Mouse (Mus musculus) lung, postnatal 0 days (tissue): ENCODE measurements at regions not wholly inside any gene's neighbourhood (a gene's known extent, or its start where the extent isn't known, plus 50 kb on each side); places are given as distances from the start of the nearest gene placed in this dataset.

Source experiments
- ATAC-seq: fragments of 200-750 bp; cut with Nextera tagmentation; 2 replicates; pipeline ENCODE4 v1.8.0; 2017; ENCODE audit warnings: moderate library complexity
- DNase-seq: peaks from one replicate; pipeline ENCODE4 v3.0.0-alpha.2; 2016; ENCODE audit warnings: low spot score
- H3K27ac ChIP-seq: fragments of 300-500 bp; sonication (generic); 2 replicates; pipeline ENCODE4 v1.5.1; 2014; ENCODE audit warnings: antibody characterized with exemption, mild to moderate bottlenecking, low read length, mixed read lengths
- H3K27me3 ChIP-seq: fragments of 300-500 bp; sonication (generic); replicated peaks from 2 replicates; pipeline ENCODE4 v1.6.1; 2014; ENCODE audit warnings: low read length, mixed read lengths; ENCODE audit not compliant: insufficient read depth
- H3K36me3 ChIP-seq: fragments of 300-500 bp; sonication (generic); 2 replicates; pipeline ENCODE4 v1.6.1; 2014; ENCODE audit warnings: low read length, mixed read lengths; ENCODE audit not compliant: insufficient read depth
- H3K4me1 ChIP-seq: fragments of 300-500 bp; sonication (generic); 2 replicates; pipeline ENCODE4 v1.6.1; 2014; ENCODE audit warnings: antibody characterized with exemption, low read depth, low read length, mixed read lengths; ENCODE audit not compliant: insufficient read depth
- H3K4me2 ChIP-seq: fragments of 300-500 bp; sonication (generic); replicated peaks from 2 replicates; pipeline ENCODE4 v1.6.1; 2014; ENCODE audit warnings: low read depth, mild to moderate bottlenecking, low read length, moderate library complexity, mixed read lengths
- H3K4me3 ChIP-seq: fragments of 300-500 bp; sonication (generic); 2 replicates; pipeline ENCODE4 v1.5.1; 2014; ENCODE audit warnings: low read depth, low read length
- H3K9ac ChIP-seq: fragments of 300-500 bp; sonication (generic); replicated peaks from 2 replicates; pipeline ENCODE4 v1.6.1; 2014; ENCODE audit warnings: low read depth, mild to moderate bottlenecking
- H3K9me3 ChIP-seq: fragments of 300-500 bp; sonication (generic); 2 replicates; pipeline ENCODE4 v1.6.1; 2016; ENCODE audit warnings: low read length, mixed read lengths
- CTCF ChIP-seq: IDR thresholded peaks from 2 replicates; pipeline ENCODE4 v1.5.1; 2016; ENCODE audit warnings: antibody characterized with exemption, mild to moderate bottlenecking
- EP300 ChIP-seq: IDR thresholded peaks from 2 replicates; pipeline ENCODE4 v1.6.1; 2016; ENCODE audit warnings: antibody characterized with exemption, mild to moderate bottlenecking, control low read depth
- WGBS: fragments of 180-500 bp; shearing (Covaris S2); extraction: QIAGEN DNeasy Blood & Tissue Kit; methylation state at CpG from one replicate; pipeline ENCODE4 v1.1.7; 2014; 5-methylcytosine and 5-hydroxymethylcytosine counted together

GRCm38 (mm10) chr3:148529893-148530292 is 460.5 kb downstream of the Adgrl2 start:
- H3K9me3 ChIP-seq = no peaks in the 10 kb centered on the region
- H3K36me3 ChIP-seq = no peaks in the 10 kb centered on the region
- H3K4me3 ChIP-seq = no peak overlapping the region
- no peak overlapping the region for H3K9ac ChIP-seq
- no peaks in the 10 kb centered on the region for H3K4me1 ChIP-seq
- no peak for DNase-seq
- WGBS = 83% methylated on average over 2 of the region's 2 CpGs
- H3K27ac ChIP-seq = no peak overlapping the region
- no peaks in the 10 kb centered on the region for H3K27me3 ChIP-seq
- no peak for ATAC-seq
- TF ChIP-seq CTCF (no peak), EP300 (no peak)
- H3K4me2 ChIP-seq = no peak overlapping the region

GRCm38 (mm10) chr3:148510381-148510780 is 480.0 kb downstream of the Adgrl2 start:
- DNase-seq (no peak), ATAC-seq (no peak)
- WGBS = 56% methylated on average over 5 of the region's 5 CpGs
- Histone ChIP-seq H3K4me3 (no peak overlapping the region), H3K4me1 (no peaks in the 10 kb centered on the region), H3K27me3 (no peaks in the 10 kb centered on the region), H3K9ac (no peak overlapping the region), H3K36me3 (no peaks in the 10 kb centered on the region), H3K4me2 (no peak overlapping the region), H3K9me3 (no peaks in the 10 kb centered on the region), H3K27ac (no peak overlapping the region)
- TF ChIP-seq EP300 (no peak), CTCF (no peak)

GRCm38 (mm10) chr3:148504928-148505327 is 485.4 kb downstream of the Adgrl2 start:
- TF ChIP-seq EP300 = no peak
- no peak for TF ChIP-seq CTCF
- Histone ChIP-seq H3K4me1 (no peaks in the 10 kb centered on the region), H3K4me2 (no peak overlapping the region), H3K9ac (no peak overlapping the region), H3K9me3 (no peaks in the 10 kb centered on the region), H3K27me3 (no peaks in the 10 kb centered on the region), H3K4me3 (no peak overlapping the region), H3K36me3 (no peaks in the 10 kb centered on the region), H3K27ac (no peak overlapping the region)
- 76% methylated on average over 2 of the region's 2 CpGs for WGBS
- DNase-seq = no peak
- no peak for ATAC-seq

- Histone ChIP-seq H3K36me3 (no peaks in the 10 kb centered on the region), H3K27ac (no peak overlapping the region), H3K4me3 (no peak overlapping the region), H3K4me2 (no peak overlapping the region), H3K4me1 (no peaks in the 10 kb centered on the region), H3K9ac (no peak overlapping the region), H3K9me3 (no peaks in the 10 kb centered on the region), H3K27me3 (no peaks in the 10 kb centered on the region)
- DNase-seq (no peak), ATAC-seq (no peak)
- WGBS = 69% methylated on average over 1 of the region's 1 CpGs
- TF ChIP-seq CTCF = no peak
- no peak for TF ChIP-seq EP300
Measured at GRCm38 (mm10) chr3:148503432-148503831, 486.9 kb downstream of the Adgrl2 start.

- Histone ChIP-seq H3K9me3 (no peaks in the 10 kb centered on the region), H3K9ac (no peak overlapping the region), H3K36me3 (no peaks in the 10 kb centered on the region), H3K4me3 (no peak overlapping the region), H3K27ac (no peak overlapping the region), H3K4me1 (no peaks in the 10 kb centered on the region), H3K27me3 (no peaks in the 10 kb centered on the region), H3K4me2 (no peak overlapping the region)
- peak; percentile 51 for DNase-seq
- 60% methylated on average over 3 of the region's 3 CpGs for WGBS
- ATAC-seq = peak; percentile 53
- TF ChIP-seq EP300 (no peak), CTCF (no peak)
Measured at GRCm38 (mm10) chr3:148501801-148502200, 488.6 kb downstream of the Adgrl2 start.

GRCm38 (mm10) chr3:148496672-148497071 is 493.7 kb downstream of the Adgrl2 start:
- WGBS = 50% methylated on average over 5 of the region's 5 CpGs
- Histone ChIP-seq H3K9me3 (no peaks in the 10 kb centered on the region), H3K4me2 (no peak overlapping the region), H3K4me1 (no peaks in the 10 kb centered on the region), H3K9ac (no peak overlapping the region), H3K36me3 (no peaks in the 10 kb centered on the region), H3K27me3 (no peaks in the 10 kb centered on the region), H3K4me3 (no peak overlapping the region), H3K27ac (no peak overlapping the region)
- no peak for DNase-seq
- no peak for TF ChIP-seq EP300
- TF ChIP-seq CTCF = no peak
- no peak for ATAC-seq

GRCm38 (mm10) chr3:148491287-148491686 is 499.1 kb downstream of the Adgrl2 start:
- H3K9me3 ChIP-seq = no peaks in the 10 kb centered on the region
- WGBS = 63% methylated on average over 3 of the region's 3 CpGs
- no peak overlapping the region for H3K4me2 ChIP-seq
- no peak overlapping the region for H3K9ac ChIP-seq
- H3K4me1 ChIP-seq = no peaks in the 10 kb centered on the region
- TF ChIP-seq CTCF (no peak), EP300 (no peak)
- ATAC-seq (no peak), DNase-seq (no peak)
- no peaks in the 10 kb centered on the region for H3K36me3 ChIP-seq
- H3K27me3 ChIP-seq = no peaks in the 10 kb centered on the region
- H3K4me3 ChIP-seq = no peak overlapping the region
- H3K27ac ChIP-seq = no peak overlapping the region
